Mouse (Mus musculus) megakaryocyte-erythroid progenitor cell, adult 5-6 weeks (primary cell): ENCODE data around the gene Pecr. TPM values are rescaled to one million over a fixed set of nuclear protein-coding genes. Genes with fewer than 3 reads are reported as not detected.
A peak's percentile ranks its signal among the peaks of the same experiment; 100 is the strongest.

Experiments
- ATAC-seq: replicated peaks from 2 replicates; pipeline ENCODE4 v1.8.0; 2016; ENCODE audit warnings: mild to moderate bottlenecking, inconsistent platforms; ENCODE audit not compliant: severe bottlenecking, poor library complexity, low FRiP score, low TSS enrichment
- total RNA-seq, 2 experiments: library from RNA; stranded (forward) in 1 of 2; stranded (reverse) in 1 of 2; fragments of 200-1000, 215-1000 nt in 1 of 2; fragments of >200 nt in 1 of 2; fragmentation: Nextera tagmentation in 1 of 2; gene quantifications; 2 replicates each; pipeline ENCODE4 v1.2.3; 2014 to 2017

Pecr gene
- total RNA-seq (2014; fragmentation: Nextera tagmentation), result 16.5 and 18.1 TPM in 2 replicates
- 13.3 and 23.8 TPM in 2 replicates for total RNA-seq (2017)

- peak; percentile 99 for ATAC-seq
These were observed at the start of gene Pecr, which contains the start of gene Tmem169 for GRCm38 (mm10) chr1:72283992-72284485. Gene Pecr, minus strand, starts transcription at chr1:72284314. Gene Tmem169, plus strand, starts transcription at chr1:72284369.

GRCm38 (mm10) chr1:72326162-72326821 lies 42.2 kb upstream of the Pecr start:
- no peak for ATAC-seq

GRCm38 (mm10) chr1:72323248-72323647 lies 39.1 kb upstream of the Pecr start:
- no peak for ATAC-seq

GRCm38 (mm10) chr1:72320759-72321158 lies 36.6 kb upstream of the Pecr start:
- ATAC-seq, result no peak

GRCm38 (mm10) chr1:72316901-72317300 lies 32.8 kb upstream of the Pecr start:
- ATAC-seq, result no peak

GRCm38 (mm10) chr1:72316409-72316808 lies 32.3 kb upstream of the Pecr start:
- no peak for ATAC-seq

- no peak for ATAC-seq
These were observed 31.3 kb upstream of the Pecr start for GRCm38 (mm10) chr1:72315447-72315846.

GRCm38 (mm10) chr1:72313399-72314039 lies 29.4 kb upstream of the Pecr start:
- ATAC-seq, result peak; percentile 58; the same call in 1 of the 2 replicates

- no peak for ATAC-seq
These were observed 28.7 kb upstream of the Pecr start for GRCm38 (mm10) chr1:72312701-72313398.

- no peak for ATAC-seq
These were observed 25.8 kb upstream of the Pecr start for GRCm38 (mm10) chr1:72309744-72310424.

- no peak for ATAC-seq
These were observed 24.8 kb upstream of the Pecr start for GRCm38 (mm10) chr1:72308919-72309318.

GRCm38 (mm10) chr1:72307317-72307798 lies 23.2 kb upstream of the Pecr start, which contains the start of gene Xrcc5:
Gene Xrcc5, plus strand, starts transcription at chr1:72307421.
- peak; percentile 95 for ATAC-seq

- peak; percentile 82 for ATAC-seq
These were observed 22.6 kb upstream of the Pecr start for GRCm38 (mm10) chr1:72306679-72307181.

- no peak for ATAC-seq
These were observed 22.1 kb upstream of the Pecr start for GRCm38 (mm10) chr1:72306241-72306640.

GRCm38 (mm10) chr1:72301845-72302244 lies 17.7 kb upstream of the Pecr start:
- ATAC-seq, result no peak

GRCm38 (mm10) chr1:72295746-72296145 lies 11.6 kb upstream of the Pecr start:
- ATAC-seq, result no peak

GRCm38 (mm10) chr1:72293869-72294663 lies 10.0 kb upstream of the Pecr start:
- no peak for ATAC-seq

- no peak for ATAC-seq
These were observed 7.8 kb upstream of the Pecr start for GRCm38 (mm10) chr1:72291925-72292324.
